Mouse (Mus musculus) regulatory T cell (primary cell): ENCODE data around the gene AF067063.
"Not testable (repeated sequence)": the region's sequence is repeated elsewhere in the genome, so short reads cannot be mapped to it uniquely, and the experiment has no call there.

ENCODE experiments used
- in situ Hi-C: fragments of 300-600 bp; cut with MboI, MseI; formaldehyde crosslinking; loops from one replicate; pipeline ENCODE4 v1.15.1; 2025; ENCODE audit warnings: high pct_unique_total_duplicates

AF067063 gene

DNA sequence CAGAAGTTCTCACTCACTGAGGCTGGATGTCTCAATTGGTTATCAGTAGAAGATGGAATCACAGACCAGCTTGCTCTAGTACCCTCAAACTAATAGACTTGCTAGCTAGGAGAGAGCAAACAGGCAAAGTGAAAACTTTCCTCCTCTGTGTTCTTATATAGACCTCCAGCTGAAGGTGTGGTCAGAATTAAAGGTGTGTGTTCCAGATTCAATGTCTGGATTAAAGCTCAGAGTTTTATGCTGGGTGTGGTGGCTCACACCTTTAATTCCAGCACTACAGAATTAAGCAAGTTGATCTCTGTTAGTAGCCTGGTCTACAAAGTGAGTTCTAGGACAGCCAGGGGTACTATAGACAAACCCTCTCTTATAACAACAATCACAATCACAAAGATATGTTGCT lies at the start of gene AF067063:
Gene AF067063 (minus strand): TSS at position 101 of the 400 bp plus-strand sequence.
- in situ Hi-C loops: not testable (repeated sequence)

GRCm38 (mm10) chr13:119864395-119864999 lies 34.5 kb upstream of the AF067063 start:
- in situ Hi-C loops: not testable (repeated sequence)

DNA sequence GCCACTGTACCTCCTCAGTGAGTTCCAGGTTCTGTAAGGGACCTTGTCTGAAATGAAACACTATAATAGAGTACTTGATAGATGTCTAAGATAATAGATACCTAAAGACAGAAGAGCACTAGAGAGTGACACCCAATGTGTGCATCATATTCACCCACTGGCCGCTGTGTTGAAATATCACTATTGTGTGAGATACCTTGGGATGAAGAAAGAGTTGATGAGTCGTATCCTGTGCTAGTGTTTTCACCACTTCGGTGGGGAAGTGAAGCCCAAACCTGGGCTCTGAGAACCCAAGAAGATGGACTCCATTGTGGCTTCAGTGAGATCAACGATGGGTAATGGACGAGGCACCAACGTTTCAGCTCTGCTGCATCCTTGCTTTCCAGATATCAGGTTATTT lies 32.4 kb upstream of the AF067063 start:
- in situ Hi-C loops: not testable (repeated sequence)

- in situ Hi-C loops: loop anchor here (5.0 kb wide), 1 partner anchor 382 kb away; no protein-coding TSS in a partner anchor
These were observed 10.0 kb upstream of the AF067063 start for GRCm38 (mm10) chr13:119839982-119840381.

GRCm38 (mm10) chr13:119837719-119838337 lies 7.8 kb upstream of the AF067063 start:
- in situ Hi-C loops: loop anchor here (5.0 kb wide), 1 partner anchor 384 kb away; no protein-coding TSS in a partner anchor

DNA sequence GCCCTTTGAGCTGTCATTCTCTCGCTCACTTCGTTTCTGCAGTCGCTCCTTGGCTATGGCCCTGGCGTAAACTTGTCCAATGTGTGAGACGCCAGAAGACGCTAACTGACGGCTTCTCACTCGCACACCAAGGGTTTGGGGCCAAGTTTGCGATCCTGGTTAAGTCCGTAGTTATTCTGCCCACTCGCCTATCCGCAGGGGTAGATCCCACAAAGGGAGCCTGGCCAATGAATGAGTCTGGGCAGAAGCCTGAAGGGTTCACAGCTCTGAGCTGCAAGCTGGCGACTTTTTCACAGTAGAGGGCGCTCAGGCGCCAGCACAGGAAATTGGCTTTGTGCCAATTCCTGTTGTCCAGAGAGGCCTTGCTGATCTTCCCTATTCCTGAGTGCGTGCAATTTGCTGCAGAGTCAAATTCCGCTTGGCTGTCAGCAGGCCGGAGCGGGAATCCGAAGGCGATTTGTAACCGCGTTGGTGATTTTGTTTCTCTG lies 6.4 kb upstream of the AF067063 start:
- in situ Hi-C loops: loop anchor here (5.0 kb wide), 1 partner anchor 386 kb away; no protein-coding TSS in a partner anchor

- in situ Hi-C loops: loop anchor here (5.0 kb wide), 1 partner anchor 387 kb away; no protein-coding TSS in a partner anchor
These were observed 5.5 kb upstream of the AF067063 start, which contains the start of gene D13Ertd608e for GRCm38 (mm10) chr13:119835320-119836056. D13Ertd608e (plus strand) TSS chr13:119836006.

- in situ Hi-C loops: loop anchor here (10.0 kb wide), 2 partner anchors 167 to 323 kb away; no protein-coding TSS in a partner anchor
These were observed 12.3 kb downstream of the AF067063 start for GRCm38 (mm10) chr13:119817579-119818206.

DNA sequence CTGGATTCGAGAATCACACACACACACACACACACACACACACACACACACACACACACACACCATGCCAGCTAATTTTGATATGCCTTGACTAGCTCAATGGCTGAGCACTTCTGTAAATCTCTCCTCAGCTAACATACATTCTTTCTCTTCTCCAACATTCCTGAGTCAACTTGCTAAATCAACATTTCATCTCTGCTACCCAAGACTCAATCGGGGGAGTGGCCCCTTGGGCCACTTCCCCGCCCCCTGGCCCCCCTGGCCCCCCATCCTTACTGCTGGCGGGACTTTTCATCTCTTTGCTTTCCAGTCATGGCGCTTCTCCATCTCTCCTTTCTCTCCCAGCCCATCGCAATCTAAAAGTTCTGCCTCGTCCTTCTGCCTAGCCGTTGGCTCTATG lies 13.2 kb downstream of the AF067063 start:
- in situ Hi-C loops: loop anchor here (10.0 kb wide), 2 partner anchors 168 to 322 kb away; no protein-coding TSS in a partner anchor

DNA sequence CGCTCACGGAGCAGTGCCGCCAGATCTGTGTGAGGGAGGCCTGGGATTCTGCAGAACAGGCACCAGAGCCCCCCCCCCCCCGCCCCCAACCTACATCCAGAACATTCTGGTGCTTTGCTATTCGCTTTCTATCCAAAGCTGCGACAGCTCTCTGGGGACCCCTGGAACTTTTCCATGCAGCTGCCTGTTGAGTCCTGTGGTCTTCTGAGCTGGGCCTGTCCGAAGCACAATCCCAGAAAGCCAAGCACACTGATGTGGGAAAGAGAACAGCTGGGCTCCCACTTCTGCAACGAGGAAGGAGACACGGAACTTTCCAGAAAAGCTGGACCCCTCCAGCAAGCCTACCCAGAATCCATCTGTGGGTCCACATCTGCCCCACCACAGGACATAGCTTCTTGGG lies 20.0 kb downstream of the AF067063 start:
- in situ Hi-C loops: loop anchor here (10.0 kb wide), 2 partner anchors 175 to 315 kb away; no protein-coding TSS in a partner anchor

- in situ Hi-C loops: no loop called here
These were observed 21.1 kb downstream of the AF067063 start for GRCm38 (mm10) chr13:119808937-119809336.

DNA sequence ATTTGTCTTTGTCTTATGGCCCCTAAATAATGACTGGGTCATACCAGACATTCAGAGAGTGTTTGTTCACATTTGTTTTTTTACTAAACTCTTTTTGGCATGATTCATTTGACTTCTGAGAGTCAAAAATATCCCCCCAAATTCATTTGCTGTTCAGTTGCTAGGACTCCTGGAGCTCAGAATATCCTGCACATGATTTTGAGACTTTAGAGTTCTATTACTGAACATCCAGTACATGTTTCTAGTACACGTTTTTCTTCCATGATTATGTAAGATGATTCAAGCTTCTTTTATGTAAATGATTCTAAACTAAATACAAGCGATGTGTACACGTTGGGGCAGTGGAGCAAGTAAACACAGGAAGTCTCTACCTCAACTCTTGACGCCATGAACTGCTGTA lies 32.4 kb downstream of the AF067063 start:
- in situ Hi-C loops: loop anchor here (10.0 to 25.0 kb wide), 2 partner anchors 163 to 335 kb away; partner anchors contain the start of gene 4833420G17Rik

DNA sequence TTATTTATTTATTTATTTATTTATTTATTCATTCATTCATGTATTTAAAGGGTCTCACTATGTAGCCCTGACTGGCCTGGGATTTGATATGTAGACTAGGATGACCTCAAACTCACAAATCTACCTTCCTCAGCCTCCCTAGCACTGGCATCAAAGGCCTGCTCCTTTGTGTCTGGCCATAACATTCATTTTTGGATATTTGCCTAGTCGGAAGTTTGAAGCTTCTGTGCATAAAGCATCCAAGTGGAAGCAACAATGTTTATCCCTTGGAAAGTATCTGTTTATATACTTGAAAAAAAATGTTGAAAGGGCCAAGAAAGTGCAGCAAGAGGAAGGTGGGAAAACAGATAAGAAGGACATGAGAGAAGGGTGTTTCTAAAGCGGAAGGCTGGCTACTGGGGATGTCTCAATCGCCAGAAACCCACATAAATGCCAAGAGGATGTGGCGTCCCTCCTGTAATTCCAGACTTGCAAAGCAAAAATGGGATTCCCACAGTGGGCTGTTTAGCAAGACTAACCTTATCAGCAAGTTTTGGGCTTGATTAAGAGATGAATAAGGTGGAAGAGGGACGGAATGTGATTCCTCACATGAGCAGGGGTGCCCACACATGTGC lies 37.1 kb downstream of the AF067063 start:
- in situ Hi-C loops: loop anchor here (10.0 to 25.0 kb wide), 2 partner anchors 158 to 331 kb away; partner anchors contain the start of gene 4833420G17Rik

GRCm38 (mm10) chr13:119791580-119792135 lies 38.4 kb downstream of the AF067063 start:
- in situ Hi-C loops: loop anchor here (10.0 to 25.0 kb wide), 2 partner anchors 157 to 329 kb away; partner anchors contain the start of gene 4833420G17Rik

GRCm38 (mm10) chr13:119790761-119791579 lies 39.0 kb downstream of the AF067063 start, which contains the start of gene Zfp131:
Zfp131 (minus strand) TSS chr13:119790889.
- in situ Hi-C loops: loop anchor here (10.0 to 25.0 kb wide), 2 partner anchors 156 to 329 kb away; partner anchors contain the start of gene 4833420G17Rik

- in situ Hi-C loops: loop anchor here (10.0 to 25.0 kb wide), 2 partner anchors 155 to 328 kb away; partner anchors contain the start of gene 4833420G17Rik
These were observed 39.9 kb downstream of the AF067063 start for GRCm38 (mm10) chr13:119789851-119790717.

DNA sequence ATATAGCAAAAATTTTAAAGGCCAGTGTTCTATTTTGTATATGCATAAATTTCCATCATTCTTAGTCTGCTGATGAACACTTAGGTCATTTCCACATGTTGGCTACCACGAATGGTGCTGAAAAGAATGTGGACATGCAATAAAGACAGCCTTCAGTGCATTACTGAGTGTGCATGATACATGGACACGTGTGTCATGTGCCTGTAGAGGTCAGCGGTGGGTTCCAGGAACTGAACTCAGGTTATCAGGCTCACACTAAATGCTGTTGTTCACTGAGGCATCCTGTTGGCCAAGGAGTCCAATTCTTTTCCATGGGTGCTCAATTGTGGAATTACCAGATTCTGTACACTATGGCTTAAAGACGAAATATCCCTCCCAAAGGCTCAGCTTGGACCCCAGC lies 46.4 kb downstream of the AF067063 start:
- in situ Hi-C loops: loop anchor here (25.0 kb wide), 1 partner anchor 321 kb away; the partner anchor contains the start of gene 4833420G17Rik
